Mouse (Mus musculus): ENCODE measurements around the gene Nfia.
A peak's percentile ranks its signal among the peaks of the same experiment; 100 is the strongest.

The Nfia gene

GRCm38 (mm10) chr4:97818498-97818897 lies 46.0 kb downstream of the Nfia start:
- DNase-seq, result no peak

GRCm38 (mm10) chr4:97819101-97819500 lies 46.6 kb downstream of the Nfia start:
- no peak for DNase-seq

- no peak for DNase-seq
Measured at GRCm38 (mm10) chr4:97820474-97821259, 48.1 kb downstream of the Nfia start.

- no peak for DNase-seq
Measured at GRCm38 (mm10) chr4:97821556-97822251, 49.2 kb downstream of the Nfia start.

GRCm38 (mm10) chr4:97823512-97823911 lies 51.0 kb downstream of the Nfia start:
- DNase-seq, result no peak

- no peak for DNase-seq
Measured at GRCm38 (mm10) chr4:97824451-97824850, 51.9 kb downstream of the Nfia start.

GRCm38 (mm10) chr4:97825432-97825831 lies 52.9 kb downstream of the Nfia start:
- DNase-seq, result no peak

GRCm38 (mm10) chr4:97825841-97826240 lies 53.3 kb downstream of the Nfia start:
- peak; percentile 80 for DNase-seq

- DNase-seq, result peak; percentile 63
Measured at GRCm38 (mm10) chr4:97827115-97827514, 54.6 kb downstream of the Nfia start.

GRCm38 (mm10) chr4:97828579-97828978 lies 56.0 kb downstream of the Nfia start:
- DNase-seq, result no peak

GRCm38 (mm10) chr4:97829336-97830050 lies 57.0 kb downstream of the Nfia start:
- DNase-seq, result no peak

- no peak for DNase-seq
Measured at GRCm38 (mm10) chr4:97830051-97830853, 57.7 kb downstream of the Nfia start.

- DNase-seq, result no peak
Measured at GRCm38 (mm10) chr4:97830935-97831608, 58.5 kb downstream of the Nfia start.

GRCm38 (mm10) chr4:97831611-97832278 lies 59.2 kb downstream of the Nfia start:
- DNase-seq, result no peak

GRCm38 (mm10) chr4:97832279-97832640 lies 59.7 kb downstream of the Nfia start:
- no peak for DNase-seq

- peak; percentile 49 for DNase-seq
Measured at GRCm38 (mm10) chr4:97836812-97837211, 64.3 kb downstream of the Nfia start.

GRCm38 (mm10) chr4:97837724-97838123 lies 65.2 kb downstream of the Nfia start:
- DNase-seq, result no peak

- no peak for DNase-seq
Measured at GRCm38 (mm10) chr4:97838651-97839050, 66.1 kb downstream of the Nfia start.

- DNase-seq, result peak; percentile 34
Measured at GRCm38 (mm10) chr4:97839406-97840101, 67.0 kb downstream of the Nfia start.

- DNase-seq, result no peak
Measured at GRCm38 (mm10) chr4:97840227-97841062, 67.9 kb downstream of the Nfia start.

Data from retina, postnatal 1 day (tissue).